Mouse (Mus musculus): ENCODE measurements around the gene Eif4a1. TPM values are rescaled to one million over a fixed set of nuclear protein-coding genes. Genes with fewer than 3 reads are reported as not detected.

Gene Eif4a1
- polyA plus RNA-seq (2015; fragmentation: Nextera tagmentation; extraction: Ambion mirVana) = 279 and 291 TPM in 2 replicates

GRCm38 (mm10) chr11:69672211-69672706 is at the start of gene Eif4a1:
TSS of gene Eif4a1 (minus strand) at chr11:69672423.
- no peaks in the 10 kb centered on the region for H3K9me3 ChIP-seq (ENCODE audit: control insufficient read depth)
- H3K27ac ChIP-seq (ENCODE audit: low read depth, low read length) = peak within 1 kb of the TSS; percentile 99
- no peak for TF ChIP-seq CTCF (IDR thresholded peaks at IDR 0.05; ENCODE audit: low read depth)
- H3K9ac ChIP-seq (ENCODE audit: low read depth, low read length) = peak within 1 kb of the TSS; percentile 99
- no peaks in the 10 kb centered on the region for H3K27me3 ChIP-seq (replicated peaks; ENCODE audit: control insufficient read depth, insufficient read depth, low read length)
- peak within 1 kb of the TSS; percentile 99 for H3K4me3 ChIP-seq (ENCODE audit: low read depth, low read length)
- peaks cover 4% of the 10 kb centered on the region; the same call in 1 of the 2 replicates for H3K4me1 ChIP-seq (replicated peaks; ENCODE audit: control insufficient read depth, insufficient read depth, low read length)
- under 1% methylated on average over 36 of the region's 36 CpGs for WGBS
- H3K4me2 ChIP-seq (replicated peaks; ENCODE audit: low read depth) = peak within 1 kb of the TSS; percentile 73
- ATAC-seq = peak; percentile 95
- peaks cover 72% of the 10 kb centered on the region for H3K36me3 ChIP-seq (ENCODE audit: control insufficient read depth, insufficient read depth)

- Histone ChIP-seq H3K4me1 (replicated peaks; ENCODE audit: control insufficient read depth, insufficient read depth, low read length) (no peaks in the 10 kb centered on the region), H3K9ac (ENCODE audit: low read depth, low read length) (no peak overlapping the region), H3K4me2 (replicated peaks; ENCODE audit: low read depth) (no peak overlapping the region), H3K27me3 (replicated peaks; ENCODE audit: control insufficient read depth, insufficient read depth, low read length) (no peaks in the 10 kb centered on the region), H3K27ac (ENCODE audit: low read depth, low read length) (no peak overlapping the region), H3K9me3 (ENCODE audit: control insufficient read depth) (no peaks in the 10 kb centered on the region), H3K4me3 (ENCODE audit: low read depth, low read length) (no peak overlapping the region), H3K36me3 (ENCODE audit: control insufficient read depth, insufficient read depth) (no peaks in the 10 kb centered on the region)
- WGBS = 53% methylated on average over 6 of the region's 6 CpGs
- ATAC-seq = no peak
- TF ChIP-seq CTCF (IDR thresholded peaks at IDR 0.05; ENCODE audit: low read depth) = no peak
Observed at GRCm38 (mm10) chr11:69720852-69721251, 48.6 kb upstream of the Eif4a1 start.

- WGBS = 72% methylated on average over 6 of the region's 6 CpGs
- H3K4me2 ChIP-seq (replicated peaks; ENCODE audit: low read depth) = no peak overlapping the region
- no peak for ATAC-seq
Observed at GRCm38 (mm10) chr11:69719423-69719822, 47.2 kb upstream of the Eif4a1 start.

GRCm38 (mm10) chr11:69718661-69719060 is 46.4 kb upstream of the Eif4a1 start:
- TF ChIP-seq CTCF (IDR thresholded peaks at IDR 0.05; ENCODE audit: low read depth) = no peak
- Histone ChIP-seq H3K36me3 (ENCODE audit: control insufficient read depth, insufficient read depth) (no peaks in the 10 kb centered on the region), H3K9ac (ENCODE audit: low read depth, low read length) (no peak overlapping the region), H3K4me3 (ENCODE audit: low read depth, low read length) (no peak overlapping the region), H3K27ac (ENCODE audit: low read depth, low read length) (no peak overlapping the region), H3K27me3 (replicated peaks; ENCODE audit: control insufficient read depth, insufficient read depth, low read length) (no peaks in the 10 kb centered on the region), H3K4me2 (replicated peaks; ENCODE audit: low read depth) (peak overlapping the region; percentile 13; the same call in 1 of the 2 replicates), H3K9me3 (ENCODE audit: control insufficient read depth) (no peaks in the 10 kb centered on the region), H3K4me1 (replicated peaks; ENCODE audit: control insufficient read depth, insufficient read depth, low read length) (no peaks in the 10 kb centered on the region)
- ATAC-seq = no peak
- 17% methylated on average over 15 of the region's 15 CpGs for WGBS

More at GRCm38 (mm10) chr11:69719423-69719822, 47.2 kb upstream of the Eif4a1 start:
- Histone ChIP-seq H3K27ac (ENCODE audit: low read depth, low read length) (no peak overlapping the region), H3K9me3 (ENCODE audit: control insufficient read depth) (no peaks in the 10 kb centered on the region), H3K4me3 (ENCODE audit: low read depth, low read length) (no peak overlapping the region), H3K36me3 (ENCODE audit: control insufficient read depth, insufficient read depth) (no peaks in the 10 kb centered on the region), H3K4me1 (replicated peaks; ENCODE audit: control insufficient read depth, insufficient read depth, low read length) (no peaks in the 10 kb centered on the region), H3K9ac (ENCODE audit: low read depth, low read length) (no peak overlapping the region), H3K27me3 (replicated peaks; ENCODE audit: control insufficient read depth, insufficient read depth, low read length) (no peaks in the 10 kb centered on the region)
- TF ChIP-seq CTCF (IDR thresholded peaks at IDR 0.05; ENCODE audit: low read depth) = 0 out of 2 replicates have a peak, but pooled peaks have one; percentile 27

- H3K9ac ChIP-seq (ENCODE audit: low read depth, low read length) = no peak overlapping the region
- no peak for TF ChIP-seq CTCF (IDR thresholded peaks at IDR 0.05; ENCODE audit: low read depth)
- H3K27ac ChIP-seq (ENCODE audit: low read depth, low read length) = no peak overlapping the region
- no peaks in the 10 kb centered on the region for H3K27me3 ChIP-seq (replicated peaks; ENCODE audit: control insufficient read depth, insufficient read depth, low read length)
- H3K9me3 ChIP-seq (ENCODE audit: control insufficient read depth) = no peaks in the 10 kb centered on the region
- no peak overlapping the region for H3K4me3 ChIP-seq (ENCODE audit: low read depth, low read length)
- no peaks in the 10 kb centered on the region for H3K36me3 ChIP-seq (ENCODE audit: control insufficient read depth, insufficient read depth)
- WGBS = 71% methylated on average over 4 of the region's 4 CpGs
- no peak overlapping the region for H3K4me2 ChIP-seq (replicated peaks; ENCODE audit: low read depth)
- no peaks in the 10 kb centered on the region for H3K4me1 ChIP-seq (replicated peaks; ENCODE audit: control insufficient read depth, insufficient read depth, low read length)
- no peak for ATAC-seq
Observed at GRCm38 (mm10) chr11:69716953-69717352, 44.7 kb upstream of the Eif4a1 start.

GRCm38 (mm10) chr11:69715929-69716328 is 43.7 kb upstream of the Eif4a1 start:
- Histone ChIP-seq H3K4me2 (replicated peaks; ENCODE audit: low read depth) (no peak overlapping the region), H3K9ac (ENCODE audit: low read depth, low read length) (no peak overlapping the region), H3K27ac (ENCODE audit: low read depth, low read length) (no peak overlapping the region), H3K27me3 (replicated peaks; ENCODE audit: control insufficient read depth, insufficient read depth, low read length) (no peaks in the 10 kb centered on the region), H3K4me1 (replicated peaks; ENCODE audit: control insufficient read depth, insufficient read depth, low read length) (no peaks in the 10 kb centered on the region), H3K4me3 (ENCODE audit: low read depth, low read length) (no peak overlapping the region), H3K9me3 (ENCODE audit: control insufficient read depth) (no peaks in the 10 kb centered on the region), H3K36me3 (ENCODE audit: control insufficient read depth, insufficient read depth) (no peaks in the 10 kb centered on the region)
- 11% methylated on average over 5 of the region's 5 CpGs for WGBS
- ATAC-seq = no peak
- TF ChIP-seq CTCF (IDR thresholded peaks at IDR 0.05; ENCODE audit: low read depth) = no peak
